Mouse (Mus musculus): ENCODE results near the gene Vmn1r59. TPM values are rescaled to one million over a fixed set of nuclear protein-coding genes. Genes with fewer than 3 reads are reported as not detected.

The Vmn1r59 gene
- not detected for polyA plus RNA-seq (2017; shearing (Covaris generic))

DNA sequence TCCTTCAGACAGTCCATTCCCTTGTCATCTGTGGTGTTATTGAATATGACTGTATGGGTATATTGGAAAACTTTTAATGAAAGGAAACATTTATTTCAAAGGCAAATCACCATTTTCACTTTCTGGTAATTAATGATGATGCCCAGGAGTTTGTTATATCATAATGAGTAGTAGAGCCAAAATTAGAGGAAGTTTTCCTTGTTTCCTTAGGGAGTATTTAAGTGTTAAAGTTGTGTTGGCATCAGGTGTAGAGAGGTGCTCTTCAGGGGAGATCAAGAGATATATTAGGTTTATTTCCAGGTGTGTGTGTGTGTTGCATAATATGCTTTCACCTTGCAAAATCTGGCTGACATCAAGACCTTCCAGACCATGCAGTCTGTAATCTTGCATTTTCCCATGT lies at the start of gene Vmn1r59:
Gene Vmn1r59, minus strand, starts transcription at position 101 of the 400 bp plus-strand sequence.

DNA sequence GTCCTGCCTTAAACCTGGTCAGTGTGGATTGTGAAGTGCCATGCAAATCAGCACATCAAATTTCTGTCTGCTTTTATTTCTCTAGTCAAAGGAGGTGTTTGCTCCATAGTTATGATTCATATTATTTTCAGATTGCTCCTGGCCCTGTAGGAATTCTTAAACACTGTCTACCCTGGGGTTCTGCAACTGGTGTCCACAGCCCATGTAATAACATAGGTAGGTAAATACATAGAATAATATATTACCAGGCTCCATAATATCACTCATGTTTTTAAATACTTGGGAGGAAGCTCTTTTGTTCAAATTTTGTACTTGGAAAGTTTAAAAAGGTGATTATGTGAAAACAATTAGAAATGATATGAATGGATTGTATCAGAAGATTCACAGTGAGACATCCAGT lies 37.3 kb upstream of the Vmn1r59 start, which contains the start of gene Vmn2r28:
Gene Vmn2r28, minus strand, starts transcription at position 101 of the 400 bp plus-strand sequence.

DNA sequence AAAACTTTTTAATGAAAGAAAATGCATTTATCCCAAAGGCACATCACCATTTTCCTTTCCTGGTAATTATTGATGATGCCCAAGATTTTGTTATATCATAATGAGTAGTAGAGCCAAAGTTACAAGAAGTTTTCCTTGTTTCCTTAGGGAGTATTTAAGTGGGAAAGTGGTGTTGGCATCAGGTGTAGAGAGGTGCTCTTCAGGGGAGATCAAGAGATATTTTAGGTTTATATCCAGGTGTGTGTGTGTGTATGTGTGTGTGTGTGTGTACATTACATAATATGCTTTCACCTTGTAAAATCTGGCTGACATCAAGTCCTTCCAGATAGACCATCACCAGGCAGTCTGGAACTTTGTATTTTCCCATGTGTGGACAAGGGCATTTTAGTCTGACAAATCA lies 43.3 kb downstream of the Vmn1r59 start, which contains the start of gene Vmn1r58:
Gene Vmn1r58, minus strand, starts transcription at position 101 of the 400 bp plus-strand sequence.

Other genes with a start within 250 kb of the Vmn1r59 start
- gene Vmn1r57, start 238.3 kb downstream of the Vmn1r59 start, polyA plus RNA-seq (2017; shearing (Covaris generic)), result not detected
- not detected for gene Gm5065, start 106.2 kb downstream of the Vmn1r59 start, polyA plus RNA-seq (2017; shearing (Covaris generic))
- not detected for gene Nlrp2, start 105.7 kb downstream of the Vmn1r59 start, polyA plus RNA-seq (2017; shearing (Covaris generic))
- 0.05 TPM for gene Vmn1r58, start 43.4 kb downstream of the Vmn1r59 start, polyA plus RNA-seq (2017; shearing (Covaris generic))
- gene Vmn2r28, start 37.2 kb upstream of the Vmn1r59 start, polyA plus RNA-seq (2017; shearing (Covaris generic)), result not detected
- gene Vmn1r60, start 90.5 kb upstream of the Vmn1r59 start, polyA plus RNA-seq (2017; shearing (Covaris generic)), result 0.10 TPM
- not detected for gene Vmn1r61, start 156.5 kb upstream of the Vmn1r59 start, polyA plus RNA-seq (2017; shearing (Covaris generic))
- not detected for gene Vmn1r62, start 216.9 kb upstream of the Vmn1r59 start, polyA plus RNA-seq (2017; shearing (Covaris generic))

All from CD4-positive, CD25-positive, alpha-beta regulatory T cell, adult 9 weeks (primary cell).